Mouse (Mus musculus) CH12.LX (cell line): ENCODE data around the gene Ramp1. TPM values are rescaled to one million over a fixed set of nuclear protein-coding genes. Genes with fewer than 3 reads are reported as not detected.

Experiments used
- DNase-seq: peaks from one replicate; pipeline ENCODE4 v3.0.0-alpha.2; 2013; ENCODE audit errors: extremely low read depth
- H3K27ac ChIP-seq: 2 replicates; pipeline ENCODE4 v1.5.1; 2012; ENCODE audit warnings: low read depth, mild to moderate bottlenecking, control low read depth, moderate library complexity; ENCODE audit not compliant: insufficient read depth
- H3K27me3 ChIP-seq: replicated peaks from 2 replicates; pipeline ENCODE3; 2012; ENCODE audit warnings: inconsistent platforms
- H3K36me3 ChIP-seq, 2 experiments: replicated peaks in 1 of 2; 2 replicates each; pipeline versions ENCODE3 to v1.6.1; 2012; ENCODE audit warnings: inconsistent platforms in 1 of 2, low read length in 1 of 2, mild to moderate bottlenecking in 1 of 2, mixed read lengths in 1 of 2, moderate library complexity in 1 of 2; ENCODE audit not compliant: control insufficient read depth in 1 of 2, insufficient read depth in 1 of 2
- H3K4me1 ChIP-seq, 2 experiments: 2 replicates each; pipeline ENCODE4 v1.6.1; 2012; ENCODE audit warnings: inconsistent platforms in 1 of 2, moderate library complexity in 1 of 2; ENCODE audit not compliant: insufficient read depth in 2 of 2, control insufficient read depth in 1 of 2
- H3K4me2 ChIP-seq: 2 replicates; pipeline ENCODE4 v1.6.1; 2012; ENCODE audit warnings: low read depth, mild to moderate bottlenecking, control low read depth; ENCODE audit not compliant: poor library complexity, insufficient read depth, severe bottlenecking
- H3K4me3 ChIP-seq, 3 experiments: fragments of 150-350 bp in 1 of 3; sonication (generic) in 1 of 3; replicated peaks in 1 of 3; 2 replicates each; pipeline versions ENCODE3 to v1.5.1; 2011 to 2012; ENCODE audit warnings: low read depth in 2 of 3, low read length in 2 of 3, mild to moderate bottlenecking in 2 of 3, moderate library complexity in 2 of 3, control low read depth in 1 of 3, improper control_type of control experiment in 1 of 3, inconsistent platforms in 1 of 3, mixed read lengths in 1 of 3; ENCODE audit not compliant: poor library complexity in 1 of 3
- H3K79me2 ChIP-seq: replicated peaks from 2 replicates; pipeline ENCODE4 v1.6.1; 2012; ENCODE audit warnings: mild to moderate bottlenecking, moderate library complexity; ENCODE audit not compliant: control insufficient read depth, poor library complexity, insufficient read depth, severe bottlenecking; ENCODE audit errors: extremely low read depth
- H3K9ac ChIP-seq: 2 replicates; pipeline ENCODE4 v1.6.1; 2012; ENCODE audit warnings: low read depth, mild to moderate bottlenecking, control low read depth, moderate library complexity; ENCODE audit not compliant: insufficient read depth
- H3K9me3 ChIP-seq: replicated peaks from 2 replicates; pipeline ENCODE3; 2012; ENCODE audit warnings: low read length, inconsistent platforms, mixed read lengths
- BHLHE40 ChIP-seq: IDR thresholded peaks from 2 replicates; pipeline ENCODE4 v1.6.1; 2011; ENCODE audit warnings: mild to moderate bottlenecking, low read depth, low read length, improper control_type of control experiment
- CHD2 ChIP-seq: IDR thresholded peaks from 2 replicates; pipeline ENCODE4 v1.6.1; 2011; ENCODE audit warnings: low read length, improper control_type of control experiment
- CTCF ChIP-seq, 2 experiments: IDR thresholded peaks in 1 of 2; conservative IDR thresholded peaks in 1 of 2; 2 replicates each; pipeline ENCODE4 v1.5.1; 2011 to 2012; ENCODE audit warnings: low read depth in 2 of 2, low read length in 2 of 2, improper control_type of control experiment in 1 of 2, inconsistent platforms in 1 of 2, mild to moderate bottlenecking in 1 of 2, moderate library complexity in 1 of 2
- E2F4 ChIP-seq: IDR thresholded peaks from 2 replicates; pipeline ENCODE4 v1.6.1; 2011; ENCODE audit warnings: low read depth, low read length, improper control_type of control experiment; ENCODE audit not compliant: insufficient replicate concordance
- EP300 ChIP-seq: IDR thresholded peaks from 2 replicates; pipeline ENCODE4 v1.6.1; 2011; ENCODE audit warnings: low read length, improper control_type of control experiment
- ETS1 ChIP-seq: conservative IDR thresholded peaks from 2 replicates; pipeline ENCODE4 v1.6.1; 2012; ENCODE audit warnings: low read depth, mild to moderate bottlenecking, inconsistent platforms, low read length, improper control_type of control experiment, moderate library complexity
- GABPA ChIP-seq: IDR thresholded peaks from 2 replicates; pipeline ENCODE4 v1.6.1; 2012; ENCODE audit warnings: low read depth, low read length, improper control_type of control experiment, inconsistent platforms; ENCODE audit not compliant: insufficient replicate concordance
- HCFC1 ChIP-seq: IDR thresholded peaks from 2 replicates; pipeline ENCODE4 v1.6.1; 2012; ENCODE audit warnings: low read depth, mild to moderate bottlenecking, inconsistent platforms, low read length, improper control_type of control experiment
- IRF4 ChIP-seq: IDR thresholded peaks from 2 replicates; pipeline ENCODE4 v1.6.1; 2014; ENCODE audit warnings: low read depth, mild to moderate bottlenecking, inconsistent platforms, low read length, improper control_type of control experiment
- JUN ChIP-seq: IDR thresholded peaks from 2 replicates; pipeline ENCODE4 v1.6.1; 2011; ENCODE audit warnings: low read depth, mild to moderate bottlenecking, low read length, improper control_type of control experiment, moderate library complexity; ENCODE audit not compliant: insufficient read depth
- JUND ChIP-seq: conservative IDR thresholded peaks from 2 replicates; pipeline ENCODE4 v1.6.1; 2011; ENCODE audit warnings: low read depth, low read length, improper control_type of control experiment
- KAT2A ChIP-seq: IDR thresholded peaks from 2 replicates; pipeline ENCODE4 v1.6.1; 2012; ENCODE audit warnings: low read length, improper control_type of control experiment, inconsistent platforms; ENCODE audit not compliant: insufficient replicate concordance
- MAZ ChIP-seq: IDR thresholded peaks from 2 replicates; pipeline ENCODE4 v1.6.1; 2012; ENCODE audit warnings: low read depth, mild to moderate bottlenecking, inconsistent platforms, low read length, improper control_type of control experiment, moderate library complexity
- MEF2A ChIP-seq: IDR thresholded peaks from 2 replicates; pipeline ENCODE4 v1.6.1; 2014; ENCODE audit warnings: low read depth, mild to moderate bottlenecking, inconsistent platforms, low read length, improper control_type of control experiment, borderline replicate concordance
- MXI1 ChIP-seq: IDR thresholded peaks from 2 replicates; pipeline ENCODE4 v1.6.1; 2011; ENCODE audit warnings: mild to moderate bottlenecking, low read depth, low read length, improper control_type of control experiment
- PAX5 ChIP-seq: IDR thresholded peaks from 2 replicates; pipeline ENCODE4 v1.6.1; 2012; ENCODE audit warnings: low read length, inconsistent platforms, mixed read lengths
- POLR2AphosphoS2 ChIP-seq: IDR thresholded peaks from 2 replicates; pipeline ENCODE4 v1.6.1; 2011; ENCODE audit warnings: low read depth, low read length, improper control_type of control experiment
- RAD21 ChIP-seq: IDR thresholded peaks from 2 replicates; pipeline ENCODE4 v1.6.1; 2011; ENCODE audit warnings: low read depth, mild to moderate bottlenecking, low read length, improper control_type of control experiment, moderate library complexity
- RCOR1 ChIP-seq: conservative IDR thresholded peaks from 2 replicates; pipeline ENCODE4 v1.6.1; 2012; ENCODE audit warnings: low read depth, mild to moderate bottlenecking, inconsistent platforms, low read length, improper control_type of control experiment
- TBP ChIP-seq: conservative IDR thresholded peaks from 2 replicates; pipeline ENCODE4 v1.6.1; 2011; ENCODE audit warnings: low read depth, low read length, improper control_type of control experiment
- TCF12 ChIP-seq: IDR thresholded peaks from 2 replicates; pipeline ENCODE4 v1.6.1; 2014; ENCODE audit warnings: low read depth, mild to moderate bottlenecking, inconsistent platforms, low read length, improper control_type of control experiment
- UBTF ChIP-seq: IDR thresholded peaks from 2 replicates; pipeline ENCODE4 v1.6.1; 2012; ENCODE audit warnings: low read depth, mild to moderate bottlenecking, inconsistent platforms, low read length, improper control_type of control experiment, moderate library complexity
- USF1 ChIP-seq: IDR thresholded peaks from 2 replicates; pipeline ENCODE4 v1.6.1; 2014; ENCODE audit warnings: low read depth, mild to moderate bottlenecking, inconsistent platforms, low read length, improper control_type of control experiment
- ZC3H11A ChIP-seq: IDR thresholded peaks from 2 replicates; pipeline ENCODE4 v1.6.1; 2012; ENCODE audit warnings: low read depth, mild to moderate bottlenecking, inconsistent platforms, low read length, improper control_type of control experiment
- ZNF384 ChIP-seq: IDR thresholded peaks from 2 replicates; pipeline ENCODE4 v1.6.1; 2012; ENCODE audit warnings: low read depth, low read length, improper control_type of control experiment, inconsistent platforms
- dilution Hi-C: fragments of 300-500 bp; cut with MboI; formaldehyde crosslinking; loops from 2 replicates; pipeline ENCODE4 v1.14.3; 2020; ENCODE audit warnings: low sequenced_read_pairs; ENCODE audit not compliant: extremely low pct_unique_long_range_greater_than_20kb, extremely low pct_ligation_motif_present
- in situ Hi-C: fragments of 300-500 bp; cut with MboI; formaldehyde crosslinking; loops from 3 replicates; pipeline ENCODE4 v1.14.3; 2019; ENCODE audit warnings: low sequenced_read_pairs, low pct_ligation_motif_present, low pct_unique_long_range_greater_than_20kb, mixed read lengths
- polyA plus RNA-seq: library from polyadenylated mRNA; unstranded; fragments of >175 nt; gene quantifications from 2 replicates; pipeline ENCODE4 v1.2.1, GENCODE M21; 2012; ENCODE audit warnings: low read depth; ENCODE audit not compliant: insufficient read length
- total RNA-seq, 2 experiments: library from RNA; depleted of rRNA; stranded (reverse); fragments of 300-350 nt in 1 of 2; fragments of >200 nt in 1 of 2; gene quantifications; 2 replicates each; pipeline ENCODE4 v1.2.3; 2012 to 2014

Gene Ramp1
- total and polyA plus RNA-seq, 3 experiments = not detected

GRCm38 (mm10) chr1:91216504-91217267 is 37.1 kb downstream of the Ramp1 start (continued):
- TF ChIP-seq TCF12 (no peak), CHD2 (no peak), JUN (no peak), ZNF384 (no peak), HCFC1 (no peak), USF1 (no peak), E2F4 (no peak), ETS1 (peak; percentile 20), KAT2A (no peak), GABPA (no peak), JUND (no peak)

- dilution Hi-C loops = no loop called here
Observed at GRCm38 (mm10) chr1:91219641-91220321, 40.2 kb downstream of the Ramp1 start.

More at GRCm38 (mm10) chr1:91219641-91220321, 40.2 kb downstream of the Ramp1 start:
- Histone ChIP-seq H3K4me1 (peaks cover 12 to 42% of the 10 kb centered on the region in 2 experiments; a peak in 3 of 4 replicates), H3K27me3 (peaks cover 1% of the 10 kb centered on the region), H3K79me2 (no peaks in the 10 kb centered on the region), H3K9ac (no peak overlapping the region), H3K27ac (no peak overlapping the region), H3K9me3 (no peaks in the 10 kb centered on the region), H3K4me3 (no peak overlapping the region), H3K36me3 (no peaks in the 10 kb centered on the region), H3K4me2 (no peak overlapping the region)
- no peak for DNase-seq
- in situ Hi-C loops = loop anchor here (5.0 kb wide), 1 partner anchor 37 kb away; no protein-coding TSS in a partner anchor
- no peak for TF ChIP-seq RCOR1
- TF ChIP-seq JUND = no peak
- TF ChIP-seq USF1 = no peak
- no peak for TF ChIP-seq RAD21
- TF ChIP-seq POLR2AphosphoS2 = no peak
- TF ChIP-seq ZC3H11A = no peak
- TF ChIP-seq UBTF = no peak
- TF ChIP-seq MEF2A = no peak
- TF ChIP-seq ETS1 = no peak
- TF ChIP-seq MAZ = no peak
- TF ChIP-seq IRF4 = no peak
- no peak for TF ChIP-seq TCF12
- no peak for TF ChIP-seq EP300
- TF ChIP-seq PAX5 = no peak
- no peak for TF ChIP-seq MXI1
- no peak for TF ChIP-seq CTCF (conservative IDR thresholded peaks at IDR 0.05 in 1 of 2, IDR thresholded peaks at IDR 0.05 in 1 of 2; ENCODE audit: low read depth in 2 of 2, low read length in 2 of 2)
- TF ChIP-seq JUN = no peak
- TF ChIP-seq BHLHE40 = no peak
- TF ChIP-seq TBP = no peak
